Mouse (Mus musculus) MEL (cell line): Measurements from ENCODE around the gene Hesx1. TPM values are rescaled to one million over a fixed set of nuclear protein-coding genes. Genes with fewer than 3 reads are reported as not detected.

Source experiments
- DNase-seq: peaks from one replicate; pipeline ENCODE4 v3.0.0; 2011; ENCODE audit warnings: low read depth, low spot score
- H3K27ac ChIP-seq: 2 replicates; pipeline ENCODE4 v1.5.1; 2012; ENCODE audit warnings: low read depth, mild to moderate bottlenecking, control low read depth, low read length, moderate library complexity; ENCODE audit not compliant: control insufficient read depth
- H3K27me3 ChIP-seq, 2 experiments: fragments of 150-350 bp in 1 of 2; sonication (generic) in 1 of 2; 2 replicates each; pipeline ENCODE4 v1.6.1; 2012; ENCODE audit warnings: low read length in 2 of 2, mild to moderate bottlenecking in 2 of 2, improper control_type of control experiment in 1 of 2, moderate library complexity in 1 of 2; ENCODE audit not compliant: insufficient read depth in 2 of 2, control insufficient read depth in 1 of 2
- H3K36me3 ChIP-seq, 2 experiments: 2 replicates each; pipeline ENCODE4 v1.6.1; 2012 to 2014; ENCODE audit warnings: low read length in 2 of 2, improper control_type of control experiment in 1 of 2, inconsistent platforms in 1 of 2, mild to moderate bottlenecking in 1 of 2; ENCODE audit not compliant: insufficient read depth in 2 of 2, control insufficient read depth in 1 of 2
- H3K4me1 ChIP-seq, 2 experiments: fragments of 150-350 bp in 1 of 2; sonication (generic) in 1 of 2; 2 replicates each; pipeline ENCODE4 v1.6.1; 2012; ENCODE audit warnings: low read length in 2 of 2, improper control_type of control experiment in 1 of 2, mild to moderate bottlenecking in 1 of 2; ENCODE audit not compliant: insufficient read depth in 2 of 2, control insufficient read depth in 1 of 2
- H3K4me3 ChIP-seq, 2 experiments: fragments of 150-350 bp in 1 of 2; sonication (generic) in 1 of 2; 2 replicates each; pipeline ENCODE4 v1.5.1; 2012; ENCODE audit warnings: low read depth in 2 of 2, low read length in 2 of 2, mild to moderate bottlenecking in 2 of 2, moderate library complexity in 2 of 2, control low read depth in 1 of 2, improper control_type of control experiment in 1 of 2; ENCODE audit not compliant: control insufficient read depth in 1 of 2, insufficient read depth in 1 of 2
- H3K79me2 ChIP-seq: 2 replicates; pipeline ENCODE4 v1.6.1; 2012; ENCODE audit warnings: mild to moderate bottlenecking, low read length, moderate library complexity; ENCODE audit not compliant: control insufficient read depth, poor library complexity, insufficient read depth
- H3K9ac ChIP-seq: 2 replicates; pipeline ENCODE4 v1.6.1; 2012; ENCODE audit warnings: low read depth, mild to moderate bottlenecking, control low read depth, low read length, moderate library complexity; ENCODE audit not compliant: control insufficient read depth, poor library complexity, severe bottlenecking
- H3K9me3 ChIP-seq: fragments of 150-350 bp; sonication (generic); replicated peaks from 2 replicates; pipeline ENCODE4 v1.6.1; 2012; ENCODE audit warnings: mild to moderate bottlenecking, low read length, improper control_type of control experiment, moderate library complexity; ENCODE audit not compliant: insufficient read depth
- CHD1 ChIP-seq: IDR thresholded peaks from 2 replicates; pipeline ENCODE4 v1.6.1; 2012; ENCODE audit warnings: low read depth, mild to moderate bottlenecking, inconsistent platforms, low read length, improper control_type of control experiment
- CHD2 ChIP-seq: IDR thresholded peaks from 2 replicates; pipeline ENCODE4 v1.6.1; 2011; ENCODE audit warnings: low read length, improper control_type of control experiment
- CTCF ChIP-seq, 3 experiments: IDR thresholded peaks in 2 of 3; conservative IDR thresholded peaks in 1 of 3; 2 replicates each; pipeline ENCODE4 v1.5.1; 2011 to 2012; ENCODE audit warnings: low read length in 3 of 3, low read depth in 2 of 3, mild to moderate bottlenecking in 2 of 3, improper control_type of control experiment in 1 of 3, inconsistent platforms in 1 of 3, mixed read lengths in 1 of 3, moderate library complexity in 1 of 3; ENCODE audit not compliant: control insufficient read depth in 1 of 3, insufficient read depth in 1 of 3, poor library complexity in 1 of 3, severe bottlenecking in 1 of 3
- E2F4 ChIP-seq: IDR thresholded peaks from 2 replicates; pipeline ENCODE4 v1.6.1; 2011; ENCODE audit warnings: low read depth, low read length, improper control_type of control experiment, borderline replicate concordance
- GABPA ChIP-seq: IDR thresholded peaks from 2 replicates; pipeline ENCODE4 v1.6.1; 2012; ENCODE audit warnings: low read depth, mild to moderate bottlenecking, inconsistent platforms, low read length, improper control_type of control experiment, moderate library complexity
- GATA1 ChIP-seq: IDR thresholded peaks from 2 replicates; pipeline ENCODE4 v1.6.1; 2011; ENCODE audit warnings: low read depth, low read length, improper control_type of control experiment
- MAX ChIP-seq: IDR thresholded peaks from 2 replicates; pipeline ENCODE4 v1.6.1; 2011; ENCODE audit warnings: low read length, improper control_type of control experiment
- MEF2A ChIP-seq: IDR thresholded peaks from 2 replicates; pipeline ENCODE4 v1.6.1; 2014; ENCODE audit warnings: low read depth, mild to moderate bottlenecking, inconsistent platforms, low read length, improper control_type of control experiment; ENCODE audit not compliant: poor library complexity, insufficient replicate concordance, severe bottlenecking; ENCODE audit errors: extremely low read depth
- MYB ChIP-seq: IDR thresholded peaks from 2 replicates; pipeline ENCODE4 v1.6.1; 2011; ENCODE audit warnings: mild to moderate bottlenecking, low read depth, low read length, improper control_type of control experiment
- MYC ChIP-seq: IDR thresholded peaks from 2 replicates; pipeline ENCODE4 v1.6.1; 2011; ENCODE audit warnings: low read depth, mild to moderate bottlenecking, low read length, improper control_type of control experiment, moderate library complexity
- SIN3A ChIP-seq: IDR thresholded peaks from 2 replicates; pipeline ENCODE4 v1.6.1; 2012; ENCODE audit warnings: low read length, improper control_type of control experiment, inconsistent platforms
- UBTF ChIP-seq: IDR thresholded peaks from 2 replicates; pipeline ENCODE4 v1.6.1; 2012; ENCODE audit warnings: low read depth, mild to moderate bottlenecking, inconsistent platforms, low read length, improper control_type of control experiment, moderate library complexity, borderline replicate concordance; ENCODE audit not compliant: insufficient read depth
- ZKSCAN1 ChIP-seq: IDR thresholded peaks from 2 replicates; pipeline ENCODE4 v1.6.1; 2012; ENCODE audit warnings: low read depth, mild to moderate bottlenecking, inconsistent platforms, low read length, improper control_type of control experiment, moderate library complexity
- polyA plus RNA-seq, 2 experiments: library from polyadenylated mRNA; stranded (reverse) in 1 of 2; unstranded in 1 of 2; fragments of >175 nt in 1 of 2; fragments of >200 nt in 1 of 2; gene quantifications; 2 replicates each; pipeline versions ENCODE4 v1.2.1 to v1.2.4; 2012; ENCODE audit warnings: low replicate concordance in 2 of 2, low read depth in 1 of 2; ENCODE audit not compliant: insufficient read length in 2 of 2, insufficient read depth in 1 of 2, missing spikeins in 1 of 2
- total RNA-seq: library from RNA; depleted of rRNA; stranded (reverse); fragments of 300-350 nt; gene quantifications from 2 replicates; pipeline ENCODE4 v1.2.3, GENCODE M21; 2012

Gene Hesx1
- total and polyA plus RNA-seq, 3 experiments = not detected

DNA sequence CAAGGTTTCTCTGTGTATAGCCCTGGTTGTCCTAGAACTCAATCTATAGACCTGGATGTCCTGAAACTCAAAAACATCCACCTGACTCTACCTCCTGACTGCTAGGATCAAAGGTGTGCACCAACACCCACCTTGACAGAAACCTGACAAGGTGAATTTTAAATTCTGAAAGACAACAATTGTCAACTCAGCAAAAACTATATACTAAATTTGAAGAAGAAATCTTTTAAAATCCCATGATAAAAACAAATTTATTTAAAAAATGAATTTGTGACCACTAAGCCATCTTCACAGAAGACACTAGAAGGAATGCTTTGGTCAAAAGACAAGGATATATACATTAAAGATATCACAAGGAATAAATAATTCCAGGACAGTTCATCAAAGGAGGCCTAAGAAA is 2.0 kb downstream of the Hesx1 start:
- H3K36me3 ChIP-seq = no peaks in the 10 kb centered on the region; a peak in 1 of 4 replicates
- H3K27me3 ChIP-seq = peaks cover 4 to 6% of the 10 kb centered on the region in 2 experiments; a peak in 3 of 4 replicates
- H3K4me3 ChIP-seq = no peak overlapping the region
- H3K79me2 ChIP-seq = no peaks in the 10 kb centered on the region
- TF ChIP-seq GATA1 (no peak), UBTF (no peak), CHD2 (no peak), E2F4 (no peak), MYC (no peak)
- H3K9me3 ChIP-seq = no peaks in the 10 kb centered on the region
- no peak for DNase-seq
- H3K9ac ChIP-seq = no peak overlapping the region
- H3K4me1 ChIP-seq = peaks cover 0 to 6% of the 10 kb centered on the region in 2 experiments; a peak in 2 of 4 replicates
- no peak overlapping the region for H3K27ac ChIP-seq

DNA sequence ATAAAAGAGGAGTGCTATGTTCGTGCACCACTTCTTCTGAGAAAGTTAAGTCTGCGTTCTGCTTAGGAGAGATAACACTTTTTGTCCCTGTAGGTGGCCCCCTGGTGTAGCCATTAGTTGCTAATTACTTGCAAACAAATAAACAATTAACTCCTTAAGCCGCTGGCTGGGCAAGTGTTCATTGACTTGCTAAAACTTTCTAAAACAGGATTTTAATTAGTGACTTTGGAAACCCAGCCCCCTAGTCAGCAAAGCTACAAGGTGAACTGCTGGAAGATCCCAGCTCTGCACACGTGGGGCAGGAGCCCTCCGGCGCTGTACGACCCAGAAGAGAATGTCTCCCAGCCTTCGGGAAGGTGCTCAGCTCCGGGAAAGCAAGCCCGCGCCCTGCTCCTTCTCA is 6.2 kb downstream of the Hesx1 start:
- TF ChIP-seq MAX (no peak), CHD1 (no peak), GABPA (no peak), MEF2A (no peak), CTCF (IDR thresholded peaks at IDR 0.05 in 2 of 3, conservative IDR thresholded peaks at IDR 0.05 in 1 of 3; ENCODE audit: control insufficient read depth in 1 of 3, insufficient read depth in 1 of 3, low read depth in 2 of 3, low read length in 3 of 3, poor library complexity in 1 of 3, severe bottlenecking in 1 of 3) (no peak), E2F4 (no peak), MYB (no peak)
- TF ChIP-seq, all 39 proteins: peak for 0
- no peaks in the 10 kb centered on the region for H3K79me2 ChIP-seq
- H3K27ac ChIP-seq = no peak overlapping the region
- no peaks in the 10 kb centered on the region for H3K4me1 ChIP-seq
- H3K4me3 ChIP-seq = no peak overlapping the region
- no peaks in the 10 kb centered on the region for H3K9me3 ChIP-seq
- no peak for DNase-seq
- peaks cover 3 to 11% of the 10 kb centered on the region in 2 experiments; a peak in 3 of 4 replicates for H3K27me3 ChIP-seq
- H3K9ac ChIP-seq = no peak overlapping the region
- no peaks in the 10 kb centered on the region for H3K36me3 ChIP-seq

DNA sequence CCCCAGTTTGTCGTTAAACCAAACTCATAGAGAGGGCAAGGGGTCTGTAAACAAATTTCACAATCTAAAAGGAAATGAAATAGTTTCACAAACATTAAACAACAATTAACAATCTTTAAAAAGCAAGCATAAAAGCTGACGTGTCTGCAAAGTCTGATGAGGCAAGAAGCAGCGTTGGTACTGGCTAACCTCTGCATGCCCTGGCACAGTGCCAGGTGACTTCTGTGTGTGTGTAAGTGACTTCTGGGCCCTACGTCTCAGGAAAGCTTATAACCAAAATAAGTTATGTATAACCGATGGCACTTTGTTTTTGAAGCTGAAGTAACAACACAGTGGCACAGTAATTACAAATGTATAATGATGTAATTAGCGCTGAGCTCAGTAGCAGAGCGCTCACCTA is 10.7 kb downstream of the Hesx1 start:
- no peaks in the 10 kb centered on the region for H3K36me3 ChIP-seq
- no peaks in the 10 kb centered on the region for H3K79me2 ChIP-seq
- peaks cover 0 to 13% of the 10 kb centered on the region in 2 experiments; a peak in 2 of 4 replicates for H3K27me3 ChIP-seq
- H3K27ac ChIP-seq = no peak overlapping the region
- H3K9me3 ChIP-seq = no peaks in the 10 kb centered on the region
- no peak overlapping the region for H3K4me3 ChIP-seq
- no peak overlapping the region for H3K9ac ChIP-seq
- DNase-seq = no peak
- TF ChIP-seq SIN3A (no peak), ZKSCAN1 (no peak)
- H3K4me1 ChIP-seq = no peaks in the 10 kb centered on the region
